ENCODE assay signal across 29 mouse cellular contexts in genomic region chr8:109062376-109062775, GRCm38 (mm10).
"Had no signal": no experiment of that assay in that cellular context is flagged by ENCODE, and none has a peak within 500 bp of the region (broad histone marks: within the 10 kb centered on the region; RNA-seq: fewer than 3 reads in every experiment).

No protein-coding gene starts in this region.

- ATAC-seq: forebrain, embryonic 13.5 days; forebrain, embryonic 14.5 days; forebrain, embryonic 15.5 days; forebrain, embryonic 16.5 days; forebrain, postnatal 0 days had no signal

- H3K4me3 ChIP-seq: embryonic facial prominence, embryonic 10.5 days; embryonic facial prominence, embryonic 12.5 days; embryonic facial prominence, embryonic 13.5 days; embryonic facial prominence, embryonic 15.5 days; erythroblast, embryonic 14.5 days; forebrain, embryonic 10.5 days; forebrain, embryonic 12.5 days; forebrain, embryonic 13.5 days; forebrain, embryonic 15.5 days; gastrocnemius, adult 2 months; heart, adult 2 months had no signal

- H3K4me2 ChIP-seq: embryonic facial prominence, embryonic 12.5 days; embryonic facial prominence, embryonic 13.5 days; embryonic facial prominence, embryonic 15.5 days; forebrain, embryonic 12.5 days; forebrain, embryonic 13.5 days; forebrain, embryonic 15.5 days had no signal

- H3K9ac ChIP-seq: embryonic facial prominence, embryonic 12.5 days; embryonic facial prominence, embryonic 13.5 days; embryonic facial prominence, embryonic 15.5 days; forebrain, embryonic 12.5 days; forebrain, embryonic 13.5 days; forebrain, embryonic 15.5 days; forebrain, postnatal 0 days had no signal

- H3K27ac ChIP-seq: embryonic facial prominence, embryonic 10.5 days; embryonic facial prominence, embryonic 12.5 days; embryonic facial prominence, embryonic 13.5 days; embryonic facial prominence, embryonic 15.5 days; forebrain, embryonic 10.5 days; forebrain, embryonic 12.5 days; forebrain, embryonic 13.5 days; forebrain, embryonic 15.5 days; gastrocnemius, adult 2 months; heart, adult 2 months had no signal

- H3K4me1 ChIP-seq: embryonic facial prominence, embryonic 10.5 days; embryonic facial prominence, embryonic 12.5 days; embryonic facial prominence, embryonic 13.5 days; embryonic facial prominence, embryonic 15.5 days; forebrain, embryonic 10.5 days; forebrain, embryonic 12.5 days; forebrain, embryonic 13.5 days; forebrain, embryonic 15.5 days had no signal

- DNase-seq: cerebellum, adult 2 months; cerebellum, adult 8-10 months; cerebellum, adult 9-10 months; cerebellum, adult 9-11 months; cerebellum, postnatal 10 days; cerebellum, postnatal 14 days; cerebellum, postnatal 25 days; cerebellum, postnatal 36 days; embryo, embryonic 11 days; forebrain, postnatal 0 days; gastrocnemius, adult 2 months; gastrocnemius, postnatal 10 days; gastrocnemius, postnatal 14 days; gastrocnemius, postnatal 25 days; gastrocnemius, postnatal 36 days; heart, adult 11 months; heart, adult 18-20 months; heart, adult 2 months had no signal

- H3K9me3 ChIP-seq: embryonic facial prominence, embryonic 12.5 days; embryonic facial prominence, embryonic 15.5 days; forebrain, embryonic 10.5 days; forebrain, embryonic 12.5 days; forebrain, embryonic 13.5 days; forebrain, embryonic 15.5 days had no signal

- H3K27me3 ChIP-seq: embryonic facial prominence, embryonic 12.5 days; embryonic facial prominence, embryonic 13.5 days; embryonic facial prominence, embryonic 15.5 days; forebrain, embryonic 12.5 days; forebrain, embryonic 13.5 days; forebrain, embryonic 15.5 days had no signal

- H3K36me3 ChIP-seq: embryonic facial prominence, embryonic 10.5 days; embryonic facial prominence, embryonic 12.5 days; embryonic facial prominence, embryonic 13.5 days; embryonic facial prominence, embryonic 15.5 days; forebrain, embryonic 10.5 days; forebrain, embryonic 12.5 days; forebrain, embryonic 15.5 days had no signal
